Mouse (Mus musculus): Measurements from ENCODE around the gene Depdc5. TPM values are rescaled to one million over a fixed set of nuclear protein-coding genes. Genes with fewer than 3 reads are reported as not detected.

The Depdc5 gene
- polyA plus RNA-seq, 1 experiment from 2014 or later: 3.0 TPM

DNA sequence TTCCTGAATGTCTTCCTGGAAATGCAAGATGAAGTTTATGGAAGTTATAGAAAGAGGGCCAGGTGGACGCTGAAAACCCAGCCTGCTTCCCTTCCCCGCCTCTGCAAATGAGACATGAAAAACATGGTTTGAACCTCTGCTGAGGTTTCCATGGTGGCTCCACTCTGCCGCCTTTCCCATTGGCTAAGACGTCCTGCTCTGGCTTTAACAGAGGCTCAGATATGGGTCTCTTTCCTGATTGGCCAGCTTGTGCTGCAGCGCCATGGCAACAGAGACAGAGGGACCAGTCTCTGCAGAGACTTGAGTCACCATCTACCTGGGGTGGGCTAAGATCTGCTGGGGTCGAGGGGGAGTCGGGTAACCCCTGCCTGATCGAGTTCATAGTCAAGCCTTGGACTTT, 143.2 kb downstream of the Depdc5 start:
- no peaks in the 10 kb centered on the region for H3K27me3 ChIP-seq (ENCODE audit: insufficient read depth, low read length)
- TF ChIP-seq CTCF (IDR thresholded peaks at IDR 0.05; ENCODE audit: low read depth) (no peak), EP300 (IDR thresholded peaks at IDR 0.05; ENCODE audit: low read depth) (no peak)
- no peak for ATAC-seq
- DNase-seq: no peak
- H3K27ac ChIP-seq (ENCODE audit: low read depth): no peak overlapping the region
- H3K9me3 ChIP-seq (ENCODE audit: low read length): no peaks in the 10 kb centered on the region
- no peaks in the 10 kb centered on the region for H3K36me3 ChIP-seq (replicated peaks; ENCODE audit: insufficient read depth, low read length)
- no peak overlapping the region for H3K4me2 ChIP-seq (ENCODE audit: low read depth, low read length)
- WGBS (ENCODE audit: insufficient replicate concordance): 58% methylated on average over 8 of the region's 8 CpGs
- H3K4me1 ChIP-seq (ENCODE audit: insufficient read depth): no peaks in the 10 kb centered on the region; the same call in 1 of the 2 replicates
- no peak overlapping the region for H3K9ac ChIP-seq (replicated peaks)
- no peak overlapping the region for H3K4me3 ChIP-seq (ENCODE audit: low read depth, low read length)

DNA sequence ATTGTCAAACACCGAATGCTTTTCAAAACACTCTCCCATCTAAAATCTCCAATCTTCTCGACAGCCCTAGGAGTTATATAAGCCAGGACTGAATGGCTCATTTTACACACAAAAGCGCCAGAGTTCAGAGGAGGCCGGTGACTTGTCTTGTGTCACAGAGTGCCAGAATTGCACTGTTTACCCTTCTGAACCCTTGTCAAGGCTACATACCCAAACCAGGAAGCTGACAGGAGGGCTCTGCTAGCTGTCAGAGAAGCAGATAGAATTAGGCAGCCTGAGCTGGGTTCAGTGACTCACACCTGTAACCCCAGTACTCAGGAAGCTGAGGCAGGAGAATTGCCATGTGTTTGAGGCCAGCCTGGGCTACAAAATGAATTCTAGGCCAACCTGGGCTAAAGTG, 143.9 kb downstream of the Depdc5 start:
- Histone ChIP-seq H3K27me3 (ENCODE audit: insufficient read depth, low read length) (no peaks in the 10 kb centered on the region), H3K36me3 (replicated peaks; ENCODE audit: insufficient read depth, low read length) (no peaks in the 10 kb centered on the region), H3K9ac (replicated peaks) (no peak overlapping the region), H3K4me3 (ENCODE audit: low read depth, low read length) (no peak overlapping the region), H3K27ac (ENCODE audit: low read depth) (no peak overlapping the region), H3K9me3 (ENCODE audit: low read length) (no peaks in the 10 kb centered on the region), H3K4me2 (ENCODE audit: low read depth, low read length) (no peak overlapping the region), H3K4me1 (ENCODE audit: insufficient read depth) (no peaks in the 10 kb centered on the region; the same call in 1 of the 2 replicates)
- WGBS (ENCODE audit: insufficient replicate concordance): 54% methylated on average over 4 of the region's 4 CpGs
- TF ChIP-seq CTCF (IDR thresholded peaks at IDR 0.05; ENCODE audit: low read depth) (no peak), EP300 (IDR thresholded peaks at IDR 0.05; ENCODE audit: low read depth) (no peak)
- ATAC-seq (peak; percentile 68), DNase-seq (no peak)

DNA sequence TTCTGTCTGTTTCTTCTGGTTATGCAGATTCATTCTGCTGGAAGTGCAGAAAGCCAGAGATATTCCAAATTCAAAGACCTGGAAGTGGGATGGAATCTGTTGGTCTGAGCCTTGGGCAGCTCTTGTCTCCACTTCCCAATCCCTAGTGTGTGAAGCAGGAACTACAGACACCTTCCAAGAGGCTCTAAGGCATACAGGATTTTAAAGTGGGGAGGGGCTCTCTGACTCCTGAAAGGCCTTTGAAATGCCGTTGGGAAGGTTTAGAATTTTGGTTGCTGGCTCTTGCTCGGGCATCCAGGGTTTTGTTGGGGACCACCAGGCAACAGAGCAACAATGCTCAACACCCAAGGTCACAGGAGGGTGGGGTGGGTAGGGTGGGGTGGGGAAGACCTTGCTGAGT, 145.8 kb downstream of the Depdc5 start:
- no peaks in the 10 kb centered on the region; the same call in 1 of the 2 replicates for H3K4me1 ChIP-seq (ENCODE audit: insufficient read depth)
- H3K9ac ChIP-seq (replicated peaks): no peak overlapping the region
- no peaks in the 10 kb centered on the region for H3K36me3 ChIP-seq (replicated peaks; ENCODE audit: insufficient read depth, low read length)
- DNase-seq (no peak), ATAC-seq (no peak)
- H3K27me3 ChIP-seq (ENCODE audit: insufficient read depth, low read length): no peaks in the 10 kb centered on the region
- TF ChIP-seq EP300 (IDR thresholded peaks at IDR 0.05; ENCODE audit: low read depth): no peak
- TF ChIP-seq CTCF (IDR thresholded peaks at IDR 0.05; ENCODE audit: low read depth): no peak
- H3K27ac ChIP-seq (ENCODE audit: low read depth): 0 out of 2 replicates have a peak overlapping the region, but pooled peaks have one; percentile 49
- no peak overlapping the region for H3K4me2 ChIP-seq (ENCODE audit: low read depth, low read length)
- H3K4me3 ChIP-seq (ENCODE audit: low read depth, low read length): no peak overlapping the region
- WGBS (ENCODE audit: insufficient replicate concordance): 66% methylated on average over 2 of the region's 2 CpGs
- H3K9me3 ChIP-seq (ENCODE audit: low read length): no peaks in the 10 kb centered on the region

GRCm38 (mm10) chr5:33009818-33010812, 146.6 kb downstream of the Depdc5 start:
- no peak overlapping the region for H3K4me3 ChIP-seq (ENCODE audit: low read depth, low read length)
- no peaks in the 10 kb centered on the region for H3K9me3 ChIP-seq (ENCODE audit: low read length)
- no peaks in the 10 kb centered on the region for H3K27me3 ChIP-seq (ENCODE audit: insufficient read depth, low read length)
- peak; percentile 37; the same call in 1 of the 2 replicates for TF ChIP-seq EP300 (IDR thresholded peaks at IDR 0.05; ENCODE audit: low read depth)
- no peak for TF ChIP-seq CTCF (IDR thresholded peaks at IDR 0.05; ENCODE audit: low read depth)
- H3K27ac ChIP-seq (ENCODE audit: low read depth): peak overlapping the region; percentile 68
- H3K4me2 ChIP-seq (ENCODE audit: low read depth, low read length): no peak overlapping the region
- no peak overlapping the region for H3K9ac ChIP-seq (replicated peaks)
- H3K36me3 ChIP-seq (replicated peaks; ENCODE audit: insufficient read depth, low read length): no peaks in the 10 kb centered on the region
- no peaks in the 10 kb centered on the region; the same call in 1 of the 2 replicates for H3K4me1 ChIP-seq (ENCODE audit: insufficient read depth)
- WGBS (ENCODE audit: insufficient replicate concordance): 55% methylated on average over 14 of the region's 14 CpGs
- DNase-seq (no peak), ATAC-seq (peak; percentile 68)

- no peaks in the 10 kb centered on the region for H3K27me3 ChIP-seq (ENCODE audit: insufficient read depth, low read length)
- H3K27ac ChIP-seq (ENCODE audit: low read depth): no peak overlapping the region
- no peak overlapping the region for H3K4me2 ChIP-seq (ENCODE audit: low read depth, low read length)
- H3K9me3 ChIP-seq (ENCODE audit: low read length): no peaks in the 10 kb centered on the region
- H3K4me3 ChIP-seq (ENCODE audit: low read depth, low read length): no peak overlapping the region
- ATAC-seq (no peak), DNase-seq (no peak)
- no peak overlapping the region for H3K9ac ChIP-seq (replicated peaks)
- H3K4me1 ChIP-seq (ENCODE audit: insufficient read depth): no peaks in the 10 kb centered on the region; the same call in 1 of the 2 replicates
- H3K36me3 ChIP-seq (replicated peaks; ENCODE audit: insufficient read depth, low read length): no peaks in the 10 kb centered on the region
- 63% methylated on average over 15 of the region's 15 CpGs for WGBS (ENCODE audit: insufficient replicate concordance)
- TF ChIP-seq EP300 (IDR thresholded peaks at IDR 0.05; ENCODE audit: low read depth) (no peak), CTCF (IDR thresholded peaks at IDR 0.05; ENCODE audit: low read depth) (no peak)
Measured at GRCm38 (mm10) chr5:33011132-33012106, 147.9 kb downstream of the Depdc5 start.
